Mouse (Mus musculus): ENCODE data around the gene Hnrnpul1. TPM values are rescaled to one million over a fixed set of nuclear protein-coding genes. Genes with fewer than 3 reads are reported as not detected.
"Not testable (repeated sequence)": the region's sequence is repeated elsewhere in the genome, so short reads cannot be mapped to it uniquely, and the experiment has no call there.

The Hnrnpul1 gene
- polyA plus RNA-seq, 1 experiment from 2014 or later, result 61.0 TPM

DNA sequence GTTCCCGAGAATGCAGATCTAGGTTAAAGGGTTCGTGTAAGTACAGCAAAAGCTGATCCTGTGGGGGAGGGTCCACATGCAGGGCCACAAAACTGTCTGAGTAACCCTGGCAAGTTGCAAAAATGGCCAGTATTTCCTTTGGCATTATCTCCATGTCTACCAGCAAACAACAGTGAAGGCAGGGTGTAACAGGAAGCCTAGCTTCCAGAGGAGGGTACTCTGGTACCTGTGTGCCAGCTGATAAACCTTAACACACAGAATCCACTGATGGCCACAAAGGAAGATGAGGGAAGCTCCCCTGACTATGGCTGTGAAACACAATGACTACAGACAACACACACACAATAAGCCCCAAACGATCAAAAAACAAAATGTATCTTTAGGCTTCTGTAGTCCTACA is 16.3 kb downstream of the Hnrnpul1 start:
- Histone ChIP-seq H3K4me1 (no peaks in the 10 kb centered on the region), H3K27ac (replicated peaks) (no peak overlapping the region), H3K36me3 (peaks cover 96% of the 10 kb centered on the region), H3K4me2 (replicated peaks) (no peak overlapping the region), H3K9me3 (replicated peaks) (no peaks in the 10 kb centered on the region), H3K4me3 (replicated peaks) (no peak overlapping the region), H3K9ac (no peak overlapping the region), H3K27me3 (no peaks in the 10 kb centered on the region)
- ATAC-seq (ENCODE audit: insufficient number of reproducible peaks, low FRiP score, low TSS enrichment, low read depth), result no peak
- WGBS, result 86% methylated on average over 3 of the region's 3 CpGs

DNA sequence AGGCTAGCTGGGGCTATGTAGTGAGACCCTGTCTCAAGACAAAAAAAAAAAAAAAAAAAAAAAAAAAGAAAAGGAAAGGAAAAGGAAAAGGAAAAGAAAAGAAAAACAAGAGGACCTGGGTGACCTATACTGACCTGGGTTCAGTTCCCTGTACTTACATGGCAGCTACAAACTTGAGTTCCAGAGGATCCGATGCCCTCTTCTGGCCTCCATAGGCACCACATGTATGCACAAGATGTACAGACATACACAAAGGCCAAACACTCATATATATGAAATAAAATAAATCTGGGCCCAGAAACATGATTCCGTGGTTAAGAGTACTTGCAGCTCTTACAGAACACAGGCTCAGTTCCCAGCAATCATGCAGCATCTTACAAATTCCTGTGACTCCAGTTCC is 17.6 kb downstream of the Hnrnpul1 start:
- no peak for ATAC-seq (ENCODE audit: insufficient number of reproducible peaks, low FRiP score, low TSS enrichment, low read depth)
- no peak overlapping the region for H3K9ac ChIP-seq
- peaks cover 96% of the 10 kb centered on the region for H3K36me3 ChIP-seq
- no peaks in the 10 kb centered on the region for H3K4me1 ChIP-seq
- H3K4me2 ChIP-seq (replicated peaks), result no peak overlapping the region
- no peaks in the 10 kb centered on the region for H3K9me3 ChIP-seq (replicated peaks)
- WGBS, result 94% methylated on average over 2 of the region's 2 CpGs
- H3K27ac ChIP-seq (replicated peaks), result no peak overlapping the region
- no peak overlapping the region for H3K4me3 ChIP-seq (replicated peaks)
- H3K27me3 ChIP-seq, result no peaks in the 10 kb centered on the region

GRCm38 (mm10) chr7:25734991-25735390 is 19.6 kb downstream of the Hnrnpul1 start:
- WGBS, result 70% methylated on average over 4 of the region's 4 CpGs
- Histone ChIP-seq H3K4me3 (replicated peaks) (no peak overlapping the region), H3K4me1 (no peaks in the 10 kb centered on the region), H3K4me2 (replicated peaks) (no peak overlapping the region), H3K9ac (no peak overlapping the region), H3K9me3 (replicated peaks) (no peaks in the 10 kb centered on the region), H3K27ac (replicated peaks) (no peak overlapping the region), H3K36me3 (peaks cover 94% of the 10 kb centered on the region), H3K27me3 (no peaks in the 10 kb centered on the region)
- ATAC-seq (ENCODE audit: insufficient number of reproducible peaks, low FRiP score, low TSS enrichment, low read depth), result no peak

- H3K4me2 ChIP-seq (replicated peaks), result no peak overlapping the region
- H3K27me3 ChIP-seq, result no peaks in the 10 kb centered on the region
- H3K9me3 ChIP-seq (replicated peaks), result no peaks in the 10 kb centered on the region
- ATAC-seq (ENCODE audit: insufficient number of reproducible peaks, low FRiP score, low TSS enrichment, low read depth), result no peak
- H3K36me3 ChIP-seq, result peaks cover 95% of the 10 kb centered on the region
- 82% methylated on average over 8 of the region's 8 CpGs for WGBS
- no peak overlapping the region for H3K4me3 ChIP-seq (replicated peaks)
- H3K27ac ChIP-seq (replicated peaks), result no peak overlapping the region
- H3K9ac ChIP-seq, result no peak overlapping the region
- H3K4me1 ChIP-seq, result no peaks in the 10 kb centered on the region
Measured at GRCm38 (mm10) chr7:25731294-25732055, 23.1 kb downstream of the Hnrnpul1 start.

- no peak for ATAC-seq (ENCODE audit: insufficient number of reproducible peaks, low FRiP score, low TSS enrichment, low read depth)
- H3K27me3 ChIP-seq, result no peaks in the 10 kb centered on the region
- no peak overlapping the region for H3K9ac ChIP-seq
- WGBS, result 78% methylated on average over 2 of the region's 2 CpGs
- no peak overlapping the region; the same call in 1 of the 2 replicates for H3K27ac ChIP-seq (replicated peaks)
- H3K4me3 ChIP-seq (replicated peaks), result no peak overlapping the region
- H3K36me3 ChIP-seq, result peaks cover 95% of the 10 kb centered on the region
- no peak overlapping the region for H3K4me2 ChIP-seq (replicated peaks)
- no peaks in the 10 kb centered on the region for H3K9me3 ChIP-seq (replicated peaks)
- H3K4me1 ChIP-seq, result no peaks in the 10 kb centered on the region
Measured at GRCm38 (mm10) chr7:25729862-25730261, 24.7 kb downstream of the Hnrnpul1 start.

- Histone ChIP-seq H3K27ac (replicated peaks) (no peak overlapping the region; the same call in 1 of the 2 replicates), H3K4me2 (replicated peaks) (no peak overlapping the region), H3K9ac (no peak overlapping the region), H3K27me3 (no peaks in the 10 kb centered on the region), H3K36me3 (peaks cover 95% of the 10 kb centered on the region), H3K4me1 (no peaks in the 10 kb centered on the region), H3K9me3 (replicated peaks) (no peaks in the 10 kb centered on the region), H3K4me3 (replicated peaks) (no peak overlapping the region)
- 34% methylated on average over 2 of the region's 2 CpGs for WGBS
- no peak for ATAC-seq (ENCODE audit: insufficient number of reproducible peaks, low FRiP score, low TSS enrichment, low read depth)
Measured at GRCm38 (mm10) chr7:25729396-25729795, 25.2 kb downstream of the Hnrnpul1 start.

DNA sequence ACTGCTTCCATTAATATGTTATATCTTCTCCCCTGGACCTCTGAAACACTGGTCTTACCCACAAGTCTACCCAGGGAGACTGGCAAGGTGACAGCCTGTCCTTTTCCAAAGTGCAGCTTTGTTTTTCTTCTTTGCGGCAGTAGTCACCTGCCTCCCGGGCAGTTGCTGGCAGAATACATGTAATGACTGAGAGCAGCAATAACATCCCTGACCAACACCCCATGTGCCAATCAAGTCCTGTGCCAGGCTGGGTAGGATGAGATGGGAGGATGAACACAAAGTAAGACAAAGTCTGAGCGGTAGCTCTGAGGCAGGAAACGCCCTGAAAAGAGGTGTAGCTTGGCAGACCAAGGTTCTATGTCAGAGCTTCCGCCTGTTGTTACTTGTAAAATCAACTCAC is 26.8 kb downstream of the Hnrnpul1 start:
- Histone ChIP-seq H3K4me2 (replicated peaks) (no peak overlapping the region), H3K4me1 (no peaks in the 10 kb centered on the region), H3K27ac (replicated peaks) (no peak overlapping the region), H3K36me3 (peaks cover 96% of the 10 kb centered on the region), H3K27me3 (no peaks in the 10 kb centered on the region), H3K9me3 (replicated peaks) (no peaks in the 10 kb centered on the region), H3K4me3 (replicated peaks) (no peak overlapping the region), H3K9ac (no peak overlapping the region)
- ATAC-seq (ENCODE audit: insufficient number of reproducible peaks, low FRiP score, low TSS enrichment, low read depth), result no peak
- WGBS, result 92% methylated on average over 5 of the region's 5 CpGs

GRCm38 (mm10) chr7:25725886-25726285 is 28.7 kb downstream of the Hnrnpul1 start:
- no peak for ATAC-seq (ENCODE audit: insufficient number of reproducible peaks, low FRiP score, low TSS enrichment, low read depth)
- no peak overlapping the region for H3K9ac ChIP-seq
- H3K36me3 ChIP-seq, result peaks cover 94% of the 10 kb centered on the region
- no peaks in the 10 kb centered on the region for H3K27me3 ChIP-seq
- no peak overlapping the region for H3K27ac ChIP-seq (replicated peaks)
- H3K9me3 ChIP-seq (replicated peaks), result no peaks in the 10 kb centered on the region
- no peaks in the 10 kb centered on the region for H3K4me1 ChIP-seq
- H3K4me2 ChIP-seq (replicated peaks), result no peak overlapping the region
- whole genome bisulfite sequencing, result 82% methylated on average over 19 of the region's 19 CpGs
- H3K4me3 ChIP-seq (replicated peaks), result no peak overlapping the region

- not testable (repeated sequence) for ATAC-seq (ENCODE audit: insufficient number of reproducible peaks, low FRiP score, low TSS enrichment, low read depth); H3K9me3 ChIP-seq (replicated peaks); H3K4me2 ChIP-seq (replicated peaks); H3K27ac ChIP-seq (replicated peaks); H3K27me3 ChIP-seq; H3K4me3 ChIP-seq (replicated peaks); H3K9ac ChIP-seq
- peaks cover 65% of the 10 kb centered on the region for H3K36me3 ChIP-seq
- peaks cover 22% of the 10 kb centered on the region for H3K4me1 ChIP-seq
Measured at GRCm38 (mm10) chr7:25721776-25722175, 32.8 kb downstream of the Hnrnpul1 start.

DNA sequence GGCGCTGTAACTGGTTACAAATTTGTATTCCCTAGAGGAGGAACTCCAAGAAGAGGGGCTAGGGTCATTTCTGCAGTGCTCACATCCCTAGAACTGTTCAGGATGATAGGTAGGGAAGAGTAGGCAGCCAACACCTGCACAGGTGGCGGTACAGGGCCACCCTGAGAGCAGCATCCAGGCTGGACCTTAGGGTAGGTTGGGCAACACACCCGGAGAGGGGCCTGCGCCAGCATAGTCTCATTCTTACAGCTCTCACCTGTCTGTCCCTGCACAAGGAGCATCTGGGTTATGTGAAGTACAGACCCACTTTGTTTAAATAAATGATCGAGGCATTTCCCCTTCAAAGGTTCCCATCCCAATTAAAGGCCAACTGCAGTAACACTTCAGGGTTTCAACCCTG is 33.8 kb downstream of the Hnrnpul1 start:
- H3K36me3 ChIP-seq, result peaks cover 63% of the 10 kb centered on the region
- H3K9ac ChIP-seq, result no peak overlapping the region
- H3K4me2 ChIP-seq (replicated peaks), result no peak overlapping the region
- 84% methylated on average over 5 of the region's 5 CpGs for WGBS
- no peaks in the 10 kb centered on the region for H3K9me3 ChIP-seq (replicated peaks)
- H3K27me3 ChIP-seq, result no peaks in the 10 kb centered on the region
- H3K4me3 ChIP-seq (replicated peaks), result no peak overlapping the region
- peaks cover 22% of the 10 kb centered on the region for H3K4me1 ChIP-seq
- no peak overlapping the region for H3K27ac ChIP-seq (replicated peaks)
- ATAC-seq (ENCODE audit: insufficient number of reproducible peaks, low FRiP score, low TSS enrichment, low read depth), result no peak

DNA sequence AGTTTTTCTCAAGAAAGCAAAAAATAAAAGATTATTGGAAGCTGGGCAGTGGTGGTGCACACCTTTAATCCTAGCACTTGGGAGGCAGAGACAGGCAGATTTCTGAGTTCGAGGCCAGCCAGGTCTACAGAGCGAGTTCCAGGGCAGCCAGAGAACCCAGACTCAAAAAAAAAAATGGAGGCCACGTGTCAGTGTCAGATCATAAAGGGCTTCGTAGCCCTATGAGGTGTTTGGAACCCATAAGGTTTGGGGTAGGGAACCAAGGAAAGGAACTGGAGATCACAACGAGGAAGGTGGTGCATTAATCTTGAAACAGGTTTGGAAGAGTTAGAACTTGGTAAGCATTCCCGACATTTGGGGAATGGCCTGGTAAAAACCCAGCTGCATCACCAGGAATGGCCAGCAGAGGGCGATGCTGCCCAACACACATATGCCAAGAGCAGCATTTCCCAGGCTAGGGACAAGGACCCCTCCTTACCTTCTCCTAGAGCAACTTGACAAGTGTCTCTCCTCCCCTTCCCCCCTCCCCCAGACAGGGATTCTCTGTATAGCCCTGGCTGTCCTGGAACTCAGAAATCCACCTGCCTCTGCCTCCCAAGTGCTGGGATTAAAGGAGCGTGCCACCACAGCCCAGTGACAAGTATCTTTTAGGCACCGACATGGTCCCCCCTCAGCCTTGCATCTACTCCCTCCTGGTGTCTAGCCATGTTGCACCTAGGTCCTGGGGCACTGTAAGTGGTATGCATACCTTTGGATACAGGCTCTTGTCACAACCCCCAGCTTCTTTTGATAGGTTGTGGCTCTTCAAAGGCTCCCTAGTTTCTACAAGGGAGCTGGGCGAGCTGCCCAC is 34.6 kb downstream of the Hnrnpul1 start:
- H3K4me3 ChIP-seq (replicated peaks), result no peak overlapping the region
- no peak overlapping the region for H3K9ac ChIP-seq
- ATAC-seq (ENCODE audit: insufficient number of reproducible peaks, low FRiP score, low TSS enrichment, low read depth), result 0 out of 2 replicates have a peak, but pooled peaks have one; percentile 49
- no peaks in the 10 kb centered on the region for H3K27me3 ChIP-seq
- peaks cover 22% of the 10 kb centered on the region for H3K4me1 ChIP-seq
- 60% methylated on average over 10 of the region's 10 CpGs for WGBS
- no peaks in the 10 kb centered on the region for H3K9me3 ChIP-seq (replicated peaks)
- peak overlapping the region; percentile 90 for H3K27ac ChIP-seq (replicated peaks)
- peaks cover 63% of the 10 kb centered on the region for H3K36me3 ChIP-seq
- peak overlapping the region; percentile 80 for H3K4me2 ChIP-seq (replicated peaks)

All from embryonic facial prominence, embryonic 15.5 days (tissue).